Mouse (Mus musculus): Measurements from ENCODE around the gene H2-K1. TPM values are rescaled to one million over a fixed set of nuclear protein-coding genes. Genes with fewer than 3 reads are reported as not detected.

The H2-K1 gene
- polyA plus RNA-seq, 1 experiment from 2014 or later: 130 TPM

DNA sequence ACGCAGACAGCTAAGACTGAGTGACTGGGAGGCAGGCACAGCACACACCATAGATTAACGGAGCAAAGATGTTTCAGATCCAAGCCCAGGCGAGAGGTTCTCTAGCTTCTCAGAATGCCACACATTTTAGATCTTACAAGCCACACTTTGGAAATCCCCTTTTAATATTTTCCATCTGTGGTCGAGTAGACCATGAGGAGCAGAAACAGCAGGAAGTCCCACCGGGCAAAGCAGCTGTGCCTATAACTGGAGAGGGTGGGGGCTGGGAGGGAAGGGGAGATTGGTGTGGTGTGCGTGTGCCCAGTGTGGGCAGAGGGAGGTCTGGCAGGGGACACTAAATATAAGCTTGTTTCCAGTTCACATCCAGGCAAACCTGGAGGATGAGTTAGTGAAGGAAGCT, 42.7 kb downstream of the H2-K1 start:
- Histone ChIP-seq H3K9me3 (ENCODE audit: control insufficient read depth, low read length) (no peaks in the 10 kb centered on the region), H3K9ac (ENCODE audit: low read length) (no peak overlapping the region), H3K4me2 (replicated peaks; ENCODE audit: low read depth) (no peak overlapping the region), H3K27ac (replicated peaks) (no peak overlapping the region), H3K27me3 (ENCODE audit: control insufficient read depth, insufficient read depth, low read length) (no peaks in the 10 kb centered on the region), H3K4me1 (replicated peaks; ENCODE audit: control insufficient read depth, insufficient read depth) (peaks cover 2% of the 10 kb centered on the region; the same call in 1 of the 2 replicates), H3K4me3 (ENCODE audit: low read depth, low read length) (no peak overlapping the region), H3K36me3 (ENCODE audit: control insufficient read depth, insufficient read depth, low read length) (peaks cover 17% of the 10 kb centered on the region)
- DNase-seq (ENCODE audit: low spot score) (no peak), ATAC-seq (ENCODE audit: low FRiP score, low TSS enrichment) (no peak)
- WGBS: 85% methylated on average over 6 of the region's 6 CpGs
- no peak for TF ChIP-seq CTCF (IDR thresholded peaks at IDR 0.05; ENCODE audit: low read depth)
- TF ChIP-seq EP300 (optimal IDR thresholded peaks at IDR 0.05): no peak

GRCm38 (mm10) chr17:33956336-33956735, 43.8 kb downstream of the H2-K1 start:
- H3K27ac ChIP-seq (replicated peaks): peak overlapping the region; percentile 91; the same call in 1 of the 2 replicates
- H3K4me2 ChIP-seq (replicated peaks; ENCODE audit: low read depth): peak overlapping the region; percentile 72
- DNase-seq (ENCODE audit: low spot score): no peak
- whole genome bisulfite sequencing: 5% methylated on average over 10 of the region's 10 CpGs
- H3K27me3 ChIP-seq (ENCODE audit: control insufficient read depth, insufficient read depth, low read length): no peaks in the 10 kb centered on the region
- TF ChIP-seq EP300 (optimal IDR thresholded peaks at IDR 0.05): no peak
- TF ChIP-seq CTCF (IDR thresholded peaks at IDR 0.05; ENCODE audit: low read depth): no peak
- peaks cover 17% of the 10 kb centered on the region for H3K36me3 ChIP-seq (ENCODE audit: control insufficient read depth, insufficient read depth, low read length)
- peak overlapping the region; percentile 56 for H3K4me3 ChIP-seq (ENCODE audit: low read depth, low read length)
- no peak for ATAC-seq (ENCODE audit: low FRiP score, low TSS enrichment)
- peak overlapping the region; percentile 79 for H3K9ac ChIP-seq (ENCODE audit: low read length)
- peaks cover 2% of the 10 kb centered on the region for H3K4me1 ChIP-seq (replicated peaks; ENCODE audit: control insufficient read depth, insufficient read depth)
- H3K9me3 ChIP-seq (ENCODE audit: control insufficient read depth, low read length): no peaks in the 10 kb centered on the region

DNA sequence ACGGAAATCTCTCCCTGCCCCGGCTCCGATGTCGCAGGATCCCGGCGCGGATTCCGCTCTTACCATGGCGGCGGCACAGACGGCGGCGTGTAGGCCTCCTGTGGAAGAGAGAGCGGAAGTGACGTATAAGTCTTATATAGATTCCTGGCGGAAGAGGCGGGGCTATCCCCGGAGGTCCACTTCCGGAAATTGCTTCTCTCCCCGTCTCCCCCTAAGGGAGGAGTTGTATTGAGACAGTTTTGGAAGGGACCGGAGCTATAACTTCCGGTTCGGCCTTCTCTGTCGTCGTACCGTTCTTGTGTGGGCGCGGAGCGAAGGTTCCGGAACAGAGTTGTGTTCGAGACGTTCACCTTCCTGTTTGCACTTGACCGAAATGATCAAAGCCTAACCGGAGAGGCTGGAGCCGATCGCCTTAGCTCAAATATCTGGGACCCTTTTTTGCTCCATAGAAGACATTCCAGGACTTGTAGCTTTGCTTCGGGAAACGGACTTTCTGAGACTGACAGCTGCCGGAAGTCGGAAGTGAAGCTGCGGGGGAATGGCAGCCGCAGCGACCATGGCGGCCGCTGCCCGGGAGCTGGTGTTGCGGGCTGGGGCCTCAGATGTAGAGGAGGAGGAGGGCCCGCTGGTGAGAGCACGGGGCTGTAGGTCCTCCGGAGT, 44.5 kb downstream of the H2-K1 start, which contains the start of the genes Vps52 and Rps18:
Gene Vps52 (plus strand): TSS at position 258 of the 660 bp plus-strand sequence.
Gene Rps18 (minus strand): TSS at position 447 of the 660 bp plus-strand sequence.
- Histone ChIP-seq H3K27me3 (ENCODE audit: control insufficient read depth, insufficient read depth, low read length) (no peaks in the 10 kb centered on the region), H3K36me3 (ENCODE audit: control insufficient read depth, insufficient read depth, low read length) (peaks cover 17% of the 10 kb centered on the region), H3K4me1 (replicated peaks; ENCODE audit: control insufficient read depth, insufficient read depth) (peaks cover 2% of the 10 kb centered on the region), H3K27ac (replicated peaks) (peak within 1 kb of the TSS; percentile 91), H3K4me2 (replicated peaks; ENCODE audit: low read depth) (peak within 1 kb of the TSS; percentile 79), H3K9ac (ENCODE audit: low read length) (peak within 1 kb of the TSS; percentile 95), H3K9me3 (ENCODE audit: control insufficient read depth, low read length) (no peaks in the 10 kb centered on the region), H3K4me3 (ENCODE audit: low read depth, low read length) (peak within 1 kb of the TSS; percentile 56)
- WGBS: under 1% methylated on average over 50 of the region's 50 CpGs
- DNase-seq (ENCODE audit: low spot score): peak; percentile 95
- ATAC-seq (ENCODE audit: low FRiP score, low TSS enrichment): peak; percentile 89
- TF ChIP-seq CTCF (IDR thresholded peaks at IDR 0.05; ENCODE audit: low read depth) (peak; percentile 55), EP300 (optimal IDR thresholded peaks at IDR 0.05) (peak; percentile 29)

GRCm38 (mm10) chr17:33954646-33955554, 45.2 kb downstream of the H2-K1 start:
- peaks cover 16% of the 10 kb centered on the region for H3K36me3 ChIP-seq (ENCODE audit: control insufficient read depth, insufficient read depth, low read length)
- H3K4me2 ChIP-seq (replicated peaks; ENCODE audit: low read depth): peak overlapping the region; percentile 79
- no peaks in the 10 kb centered on the region for H3K27me3 ChIP-seq (ENCODE audit: control insufficient read depth, insufficient read depth, low read length)
- peak; percentile 14 for ATAC-seq (ENCODE audit: low FRiP score, low TSS enrichment)
- peaks cover 6% of the 10 kb centered on the region for H3K4me1 ChIP-seq (replicated peaks; ENCODE audit: control insufficient read depth, insufficient read depth)
- no peak for DNase-seq (ENCODE audit: low spot score)
- no peaks in the 10 kb centered on the region for H3K9me3 ChIP-seq (ENCODE audit: control insufficient read depth, low read length)
- H3K9ac ChIP-seq (ENCODE audit: low read length): peak overlapping the region; percentile 95
- peak overlapping the region; percentile 86 for H3K27ac ChIP-seq (replicated peaks)
- TF ChIP-seq EP300 (optimal IDR thresholded peaks at IDR 0.05): no peak
- TF ChIP-seq CTCF (IDR thresholded peaks at IDR 0.05; ENCODE audit: low read depth): no peak
- H3K4me3 ChIP-seq (ENCODE audit: low read depth, low read length): peak overlapping the region; percentile 56
- under 1% methylated on average over 32 of the region's 33 CpGs for WGBS

DNA sequence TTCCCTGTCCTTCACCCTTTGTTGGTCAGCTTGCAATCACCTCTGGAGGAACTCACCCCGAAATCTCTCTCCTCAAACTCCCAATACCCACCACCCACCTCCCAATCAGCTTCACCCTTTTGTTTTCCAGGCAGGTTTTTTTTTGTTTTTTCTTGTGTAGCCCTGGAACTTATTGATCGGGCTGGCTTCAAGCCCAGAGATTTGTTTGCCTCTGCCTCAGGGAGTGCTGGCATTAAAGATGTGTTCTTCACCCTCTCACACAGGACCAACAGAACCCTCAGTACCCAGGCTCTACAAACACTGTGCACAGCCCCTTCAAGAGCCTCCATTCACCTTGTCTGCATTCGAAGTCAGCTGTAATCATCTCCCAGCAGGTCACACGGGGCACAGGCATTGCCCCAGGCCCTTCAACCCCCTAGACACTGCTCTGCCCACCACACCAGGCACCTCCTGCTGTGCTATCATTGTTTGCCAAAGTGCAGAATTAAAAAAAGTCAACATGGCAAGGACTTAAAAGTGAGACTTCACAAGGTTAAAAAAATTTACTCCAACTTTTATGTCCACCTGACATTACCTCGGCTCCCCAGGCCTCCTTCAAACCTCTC, 46.1 kb downstream of the H2-K1 start:
- Histone ChIP-seq H3K4me2 (replicated peaks; ENCODE audit: low read depth) (peak overlapping the region; percentile 79), H3K9ac (ENCODE audit: low read length) (peak overlapping the region; percentile 95), H3K4me3 (ENCODE audit: low read depth, low read length) (peak overlapping the region; percentile 56), H3K36me3 (ENCODE audit: control insufficient read depth, insufficient read depth, low read length) (peaks cover 11% of the 10 kb centered on the region), H3K27ac (replicated peaks) (peak overlapping the region; percentile 86), H3K4me1 (replicated peaks; ENCODE audit: control insufficient read depth, insufficient read depth) (peaks cover 6% of the 10 kb centered on the region), H3K27me3 (ENCODE audit: control insufficient read depth, insufficient read depth, low read length) (no peaks in the 10 kb centered on the region), H3K9me3 (ENCODE audit: control insufficient read depth, low read length) (no peaks in the 10 kb centered on the region)
- no peak for TF ChIP-seq EP300 (optimal IDR thresholded peaks at IDR 0.05)
- TF ChIP-seq CTCF (IDR thresholded peaks at IDR 0.05; ENCODE audit: low read depth): no peak
- DNase-seq (ENCODE audit: low spot score) (peak; percentile 37), ATAC-seq (ENCODE audit: low FRiP score, low TSS enrichment) (no peak)
- 31% methylated on average over 5 of the region's 5 CpGs for WGBS
